Mouse (Mus musculus) erythroblast, embryonic 14.5 days (primary cell): ENCODE measurements around the gene Sez6.

Source experiments
- GATA1 ChIP-seq: IDR thresholded peaks from 2 replicates; pipeline ENCODE4 v1.6.1; 2012; ENCODE audit warnings: low read length, inconsistent platforms, mixed read lengths
- TAL1 ChIP-seq: IDR thresholded peaks from 3 replicates; pipeline ENCODE4 v1.6.1; 2012; ENCODE audit warnings: low read length, inconsistent platforms, mixed read lengths

DNA sequence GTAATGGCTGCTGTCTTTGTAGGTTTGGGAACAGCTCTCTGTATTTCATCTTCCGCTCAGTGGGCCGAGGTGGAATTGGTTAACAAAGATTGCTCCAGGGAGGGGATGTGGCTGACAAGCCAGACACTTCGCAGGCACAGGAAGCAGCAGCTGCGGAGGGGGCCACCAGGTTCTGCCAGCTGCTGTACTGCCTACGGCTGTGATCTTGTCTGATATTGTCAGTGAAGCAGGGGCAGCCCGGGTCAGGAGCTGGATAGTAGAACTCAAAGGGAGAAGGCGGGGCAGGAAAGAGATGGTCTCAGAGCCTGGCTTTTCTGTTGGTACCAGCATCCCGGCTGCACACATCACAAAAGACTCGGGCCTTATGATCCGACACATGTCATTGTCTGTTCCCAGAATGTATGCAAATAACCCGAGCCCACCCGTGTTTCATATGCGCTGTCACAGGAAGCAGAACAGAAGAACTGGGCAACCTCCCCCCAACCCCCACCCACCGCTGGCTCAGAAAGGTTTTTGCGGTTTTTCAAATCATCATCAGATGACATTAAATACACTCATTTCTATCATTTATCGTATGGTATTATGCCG is 43.1 kb upstream of the Sez6 start:
- TF ChIP-seq TAL1 (no peak), GATA1 (no peak)
